Mouse (Mus musculus) olfactory bulb, adult 2 months (tissue): Measurements from ENCODE around the gene Ceacam20.

Source experiments
- CTCF ChIP-seq: fragments of 200-500 bp; IDR thresholded peaks from 2 replicates; pipeline ENCODE4 v1.5.1; 2012; ENCODE audit warnings: low read depth, mild to moderate bottlenecking, low read length, moderate library complexity; ENCODE audit not compliant: insufficient read depth
- POLR2A ChIP-seq: fragments of 200-500 bp; IDR thresholded peaks from 2 replicates; pipeline ENCODE4 v1.6.1; 2012; ENCODE audit warnings: mild to moderate bottlenecking, low read depth, low read length, moderate library complexity; ENCODE audit not compliant: insufficient read depth

- TF ChIP-seq CTCF (no peak), POLR2A (no peak)
Measured at GRCm38 (mm10) chr7:19939555-19940235, 25.5 kb upstream of the Ceacam20 start.
